Mouse (Mus musculus) neural tube, embryonic 10.5 days (tissue): ENCODE measurements around the gene Tesk2.

Experiments
- DNase-seq: peaks from one replicate; pipeline ENCODE4 v3.0.0-alpha.2; 2017; ENCODE audit warnings: low spot score; ENCODE audit errors: extremely low spot score

Tesk2 gene

GRCm38 (mm10) chr4:116712536-116712935, 8.2 kb upstream of the Tesk2 start:
- no peak for DNase-seq

GRCm38 (mm10) chr4:116719396-116719795, 1.4 kb upstream of the Tesk2 start:
- peak; percentile 59 for DNase-seq

- no peak for DNase-seq
Measured at GRCm38 (mm10) chr4:116721098-116721628, 415 bp downstream of the Tesk2 start.

DNA sequence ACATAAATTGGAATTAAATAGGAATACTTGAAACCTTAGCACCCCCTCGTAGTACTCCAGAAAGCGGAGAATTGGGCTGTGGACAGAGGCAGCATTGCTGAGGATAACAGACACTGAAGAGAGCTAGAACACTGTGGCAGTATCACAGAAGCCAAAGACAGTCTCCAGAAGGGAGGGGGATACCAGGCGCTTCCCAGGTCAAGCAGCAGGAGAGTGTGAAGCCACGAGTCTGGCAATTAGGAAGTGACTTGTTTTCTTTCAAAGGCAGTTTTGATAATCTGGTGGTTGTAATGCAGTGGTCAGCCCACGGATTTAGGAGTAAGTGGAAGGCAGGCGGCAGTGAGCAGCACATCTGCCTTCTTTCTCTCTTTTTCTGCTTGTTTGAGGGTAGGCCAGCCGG, 1.5 kb downstream of the Tesk2 start:
- no peak for DNase-seq

- no peak for DNase-seq
Measured at GRCm38 (mm10) chr4:116725444-116725843, 4.7 kb downstream of the Tesk2 start.

- no peak for DNase-seq
Measured at GRCm38 (mm10) chr4:116727401-116727800, 6.7 kb downstream of the Tesk2 start.

DNA sequence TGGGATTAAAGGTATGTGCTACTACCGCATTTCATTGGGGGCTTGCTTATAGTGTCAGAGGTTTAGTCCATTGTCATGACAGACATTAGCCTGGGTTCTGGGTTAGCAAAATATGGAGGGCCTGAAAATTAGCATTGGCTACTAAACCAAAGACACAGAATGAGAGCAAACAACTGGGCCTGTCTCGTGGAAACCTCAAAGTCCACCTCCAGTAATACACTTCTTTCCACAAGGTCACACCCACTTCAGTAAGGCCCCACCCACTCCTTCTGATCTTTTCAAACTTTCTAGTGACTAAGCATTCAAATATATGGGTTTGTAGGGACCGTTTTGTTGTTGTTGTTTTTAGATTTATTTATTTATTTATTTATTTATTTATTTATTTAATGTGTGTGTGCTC, 8.8 kb downstream of the Tesk2 start:
- DNase-seq: no peak

GRCm38 (mm10) chr4:116731077-116731476, 10.3 kb downstream of the Tesk2 start:
- DNase-seq: no peak

GRCm38 (mm10) chr4:116732355-116732754, 11.6 kb downstream of the Tesk2 start:
- no peak for DNase-seq

DNA sequence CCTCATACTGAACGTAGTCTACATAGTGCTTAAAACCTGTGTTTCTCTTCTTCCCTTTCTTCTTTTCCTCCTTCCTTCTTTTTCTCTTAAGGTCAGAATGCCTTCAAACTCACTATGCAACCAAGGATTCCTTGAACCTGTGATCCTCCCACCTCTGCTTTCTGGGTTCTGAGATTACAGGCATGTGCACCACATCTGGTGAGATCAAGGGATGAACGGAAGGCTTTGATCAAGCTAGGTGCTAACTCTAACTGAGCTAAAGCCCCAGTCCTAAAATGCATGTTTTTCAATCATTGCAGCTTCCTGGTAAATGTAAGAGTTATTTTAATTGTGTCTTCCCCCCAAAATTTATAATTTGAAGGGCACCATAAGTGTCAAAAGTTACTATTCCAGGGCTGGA, 14.2 kb downstream of the Tesk2 start:
- no peak for DNase-seq

GRCm38 (mm10) chr4:116738972-116739751, 18.4 kb downstream of the Tesk2 start:
- no peak for DNase-seq

DNA sequence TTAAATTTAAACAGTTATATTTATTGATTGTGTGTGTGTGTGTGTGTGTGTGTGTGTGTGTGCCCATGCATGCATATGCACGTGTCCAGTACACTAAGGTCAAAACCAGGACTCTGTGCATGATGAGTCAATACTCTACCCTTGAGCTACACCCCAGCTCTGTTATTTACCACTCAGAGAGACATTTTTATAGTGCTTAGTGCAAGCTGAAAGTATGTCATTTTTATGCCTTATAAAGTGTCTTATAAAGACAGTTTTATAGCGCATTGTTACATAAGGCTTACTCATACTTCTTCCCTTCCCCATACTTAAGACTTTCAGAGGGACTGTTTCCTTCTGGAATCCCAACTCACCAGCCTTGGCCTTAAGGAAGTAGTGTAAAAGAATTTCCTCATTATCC, 29.0 kb downstream of the Tesk2 start:
- no peak for DNase-seq

DNA sequence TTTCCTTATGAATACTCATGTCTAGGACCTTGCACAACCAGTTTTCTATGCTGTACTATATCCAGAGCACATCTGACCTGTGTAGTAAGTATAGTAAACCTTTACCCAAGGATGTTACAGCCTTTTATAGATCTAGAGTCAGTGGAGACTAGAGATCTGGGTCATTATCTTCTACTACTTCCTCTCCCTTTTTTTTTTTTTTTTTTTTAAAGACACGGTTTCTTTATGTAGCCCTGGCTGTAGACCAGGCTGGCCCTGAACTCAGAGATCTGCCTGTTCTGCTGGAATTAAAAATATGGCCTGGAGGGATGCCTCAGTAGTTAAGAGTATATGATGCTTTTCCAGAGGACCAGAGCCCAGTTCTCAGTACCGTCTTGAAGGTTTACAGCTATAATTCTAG, 41.2 kb downstream of the Tesk2 start:
- DNase-seq: no peak

- DNase-seq: no peak
Measured at GRCm38 (mm10) chr4:116764001-116764400, 43.3 kb downstream of the Tesk2 start.

GRCm38 (mm10) chr4:116768510-116768909, 47.8 kb downstream of the Tesk2 start:
- no peak for DNase-seq

GRCm38 (mm10) chr4:116769060-116769459, 48.3 kb downstream of the Tesk2 start:
- no peak for DNase-seq

DNA sequence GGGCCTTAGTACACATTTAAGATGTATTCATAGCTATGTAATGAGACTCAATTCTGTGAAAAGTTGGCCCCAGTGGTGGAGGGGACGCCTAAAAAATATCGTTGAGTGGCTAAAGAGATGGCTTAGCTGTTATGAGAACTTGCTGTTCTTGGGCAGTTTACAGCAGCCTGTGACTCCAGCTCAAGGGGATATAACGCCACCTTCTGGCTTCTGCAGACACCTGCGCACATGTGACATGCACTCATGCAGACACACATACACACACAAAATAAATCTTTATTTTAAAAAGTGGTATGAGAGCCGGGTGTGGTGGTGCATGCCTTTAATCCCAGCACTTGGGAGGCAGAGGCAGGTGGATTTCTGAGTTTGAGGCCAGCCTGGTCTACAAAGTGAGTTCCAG, 55.6 kb downstream of the Tesk2 start:
- no peak for DNase-seq

- no peak for DNase-seq
Measured at GRCm38 (mm10) chr4:116777079-116777478, 56.3 kb downstream of the Tesk2 start.

DNA sequence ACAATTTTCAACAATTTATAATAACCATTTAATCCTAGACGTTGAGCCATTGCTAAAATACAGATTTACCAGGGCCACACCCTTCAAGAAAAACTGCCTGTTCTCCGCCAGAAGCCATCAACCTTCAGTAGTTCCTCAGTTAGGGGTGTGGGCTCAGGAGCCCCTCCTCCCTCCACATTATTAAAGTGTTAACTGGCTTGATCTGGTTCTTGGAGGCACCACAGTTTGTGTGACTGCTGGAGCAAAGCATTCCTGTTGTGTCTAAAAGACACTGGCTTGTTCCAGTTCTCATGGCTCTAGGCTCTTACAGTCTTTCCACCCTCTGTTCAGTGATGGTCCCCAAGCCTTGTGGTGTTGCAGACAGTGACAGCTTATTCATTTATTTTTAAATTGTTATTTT, 59.8 kb downstream of the Tesk2 start:
- DNase-seq: no peak

DNA sequence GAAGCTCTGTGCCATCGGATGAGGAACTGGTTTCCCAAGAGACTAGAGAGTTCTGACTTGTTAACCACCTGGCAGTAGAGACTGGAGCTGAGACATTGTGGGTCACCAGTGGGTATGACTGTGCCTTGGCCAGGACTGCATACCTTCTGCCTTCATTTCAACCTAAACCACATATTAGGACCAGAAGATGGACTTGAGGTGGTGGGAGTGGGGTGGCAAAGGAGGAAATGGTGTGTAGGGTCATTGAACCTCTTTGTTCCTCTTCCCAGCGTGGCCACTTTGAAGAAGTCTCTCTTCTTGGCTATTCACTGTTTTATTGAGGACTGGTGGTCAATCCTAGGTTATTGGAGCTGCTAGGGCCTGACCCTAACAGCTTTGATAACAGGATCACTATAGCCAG, 60.6 kb downstream of the Tesk2 start:
- no peak for DNase-seq

GRCm38 (mm10) chr4:116782171-116782570, 61.4 kb downstream of the Tesk2 start:
- DNase-seq: peak; percentile 46

GRCm38 (mm10) chr4:116786587-116786986, 65.8 kb downstream of the Tesk2 start:
- DNase-seq: no peak
